Mouse (Mus musculus): ENCODE data around the gene Glis3. TPM values are rescaled to one million over a fixed set of nuclear protein-coding genes. Genes with fewer than 3 reads are reported as not detected.
A peak's percentile ranks its signal among the peaks of the same experiment; 100 is the strongest.

Gene Glis3
- polyA plus RNA-seq, 2 experiments = 0.08 to 0.14 TPM

- H3K9me3 ChIP-seq (ENCODE audit: control insufficient read depth, low read length) = no peaks in the 10 kb centered on the region
- no peak overlapping the region for H3K4me2 ChIP-seq (ENCODE audit: low read depth)
- 66% methylated on average over 6 of the region's 6 CpGs for WGBS (ENCODE audit: insufficient replicate concordance)
- ATAC-seq (ENCODE audit: insufficient read depth) (no peak), DNase-seq (ENCODE audit: low read depth in 3 of 3, low spot score in 3 of 3) (no peak)
- no peaks in the 10 kb centered on the region for H3K36me3 ChIP-seq (replicated peaks; ENCODE audit: control insufficient read depth, insufficient read depth, low read depth)
- no peak overlapping the region for H3K9ac ChIP-seq (replicated peaks)
- no peak overlapping the region for H3K4me3 ChIP-seq (ENCODE audit: insufficient read depth in 1 of 2, low read depth in 2 of 2, low read length in 2 of 2)
- no peaks in the 10 kb centered on the region for H3K4me1 ChIP-seq (replicated peaks; ENCODE audit: control insufficient read depth in 2 of 2, insufficient read depth in 2 of 2, low read length in 1 of 2)
- no peak overlapping the region for H3K27ac ChIP-seq
- TF ChIP-seq CTCF (IDR thresholded peaks at IDR 0.05; ENCODE audit: low read depth) (no peak), EP300 (IDR thresholded peaks at IDR 0.05; ENCODE audit: low read depth) (no peak)
- H3K27me3 ChIP-seq (ENCODE audit: control insufficient read depth, insufficient read depth, low read length) = peaks cover 16% of the 10 kb centered on the region
Observed at GRCm38 (mm10) chr19:28684347-28684746, 4.5 kb upstream of the Glis3 start.

DNA sequence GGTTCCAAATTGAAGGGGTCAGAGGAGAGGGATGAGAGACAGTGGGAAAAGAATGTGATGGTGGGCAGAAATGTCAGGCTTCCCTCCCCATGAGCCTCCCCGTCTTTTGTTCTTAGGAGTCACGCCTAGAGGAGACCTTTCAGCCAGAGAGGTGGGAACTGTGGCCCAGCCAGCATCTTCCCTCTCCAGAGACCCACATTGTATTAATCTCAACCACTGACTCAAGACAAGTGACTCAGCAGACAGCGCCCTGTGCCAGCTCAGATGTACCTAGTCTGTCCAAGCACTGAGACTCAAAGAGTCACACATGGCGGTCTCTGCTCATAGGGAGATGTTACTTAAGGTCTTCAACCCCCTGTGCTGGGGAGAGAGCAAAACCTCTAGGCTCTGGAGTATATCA is 3.5 kb upstream of the Glis3 start:
- WGBS (ENCODE audit: insufficient replicate concordance) = 67% methylated on average over 4 of the region's 4 CpGs

DNA sequence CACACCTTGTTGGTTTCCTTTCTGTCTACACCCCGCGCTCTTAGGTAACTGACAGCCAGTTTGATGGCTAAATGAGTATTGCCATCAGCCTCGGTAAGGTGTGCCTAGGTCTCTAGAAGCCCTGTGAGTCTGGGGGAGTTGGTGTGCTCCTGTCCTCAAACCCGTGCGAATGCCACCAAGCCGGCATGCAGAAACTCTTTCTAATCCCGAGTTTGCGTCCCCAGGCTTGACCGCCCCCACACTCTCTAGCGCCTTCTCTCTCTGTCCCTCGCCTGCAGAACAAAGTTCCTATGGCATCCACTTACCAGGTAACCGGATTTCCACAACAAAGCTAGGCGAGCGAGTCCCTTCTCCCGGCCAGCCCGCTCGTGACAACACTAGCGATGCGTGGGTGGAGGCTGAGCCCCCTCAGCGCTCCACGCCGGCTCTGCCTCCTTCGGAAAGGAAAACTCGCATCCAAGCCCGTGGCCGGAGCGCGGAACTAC is 544 bp downstream of the Glis3 start:
- Histone ChIP-seq H3K27ac (no peak overlapping the region), H3K4me3 (ENCODE audit: insufficient read depth in 1 of 2, low read depth in 2 of 2, low read length in 2 of 2) (peak overlapping the region; percentile 29 to 46), H3K9me3 (ENCODE audit: control insufficient read depth, low read length) (no peaks in the 10 kb centered on the region), H3K4me1 (replicated peaks; ENCODE audit: control insufficient read depth in 2 of 2, insufficient read depth in 2 of 2, low read length in 1 of 2) (no peaks in the 10 kb centered on the region), H3K27me3 (ENCODE audit: control insufficient read depth, insufficient read depth, low read length) (peaks cover 36% of the 10 kb centered on the region), H3K9ac (replicated peaks) (no peak overlapping the region), H3K36me3 (replicated peaks; ENCODE audit: control insufficient read depth, insufficient read depth, low read depth) (no peaks in the 10 kb centered on the region), H3K4me2 (ENCODE audit: low read depth) (peak overlapping the region; percentile 69)
- ATAC-seq (ENCODE audit: insufficient read depth) = no peak
- no peak for TF ChIP-seq EP300 (IDR thresholded peaks at IDR 0.05; ENCODE audit: low read depth)
- no peak for TF ChIP-seq CTCF (IDR thresholded peaks at IDR 0.05; ENCODE audit: low read depth)
- DNase-seq (ENCODE audit: low read depth in 3 of 3, low spot score in 3 of 3) = no peak
- under 1% methylated on average over 28 of the region's 28 CpGs for WGBS (ENCODE audit: insufficient replicate concordance)

More for the DNA sequence above, 3.5 kb upstream of the Glis3 start:
- Histone ChIP-seq H3K9me3 (ENCODE audit: control insufficient read depth, low read length) (no peaks in the 10 kb centered on the region), H3K27ac (no peak overlapping the region), H3K36me3 (replicated peaks; ENCODE audit: control insufficient read depth, insufficient read depth, low read depth) (no peaks in the 10 kb centered on the region), H3K4me1 (replicated peaks; ENCODE audit: control insufficient read depth in 2 of 2, insufficient read depth in 2 of 2, low read length in 1 of 2) (no peaks in the 10 kb centered on the region), H3K27me3 (ENCODE audit: control insufficient read depth, insufficient read depth, low read length) (peaks cover 26% of the 10 kb centered on the region), H3K4me3 (ENCODE audit: insufficient read depth in 1 of 2, low read depth in 2 of 2, low read length in 2 of 2) (no peak overlapping the region), H3K4me2 (ENCODE audit: low read depth) (no peak overlapping the region), H3K9ac (replicated peaks) (no peak overlapping the region)
- no peak for ATAC-seq (ENCODE audit: insufficient read depth)
- TF ChIP-seq EP300 (IDR thresholded peaks at IDR 0.05; ENCODE audit: low read depth) (no peak), CTCF (IDR thresholded peaks at IDR 0.05; ENCODE audit: low read depth) (no peak)
- DNase-seq (ENCODE audit: low read depth in 3 of 3, low spot score in 3 of 3) = no peak

GRCm38 (mm10) chr19:28678646-28679270 is 1.1 kb downstream of the Glis3 start:
- no peak overlapping the region for H3K27ac ChIP-seq
- H3K36me3 ChIP-seq (replicated peaks; ENCODE audit: control insufficient read depth, insufficient read depth, low read depth) = no peaks in the 10 kb centered on the region
- no peaks in the 10 kb centered on the region for H3K9me3 ChIP-seq (ENCODE audit: control insufficient read depth, low read length)
- TF ChIP-seq EP300 (IDR thresholded peaks at IDR 0.05; ENCODE audit: low read depth) = no peak
- TF ChIP-seq CTCF (IDR thresholded peaks at IDR 0.05; ENCODE audit: low read depth) = no peak
- 1% methylated on average over 30 of the region's 30 CpGs for WGBS (ENCODE audit: insufficient replicate concordance)
- H3K4me2 ChIP-seq (ENCODE audit: low read depth) = peak overlapping the region; percentile 69
- H3K27me3 ChIP-seq (ENCODE audit: control insufficient read depth, insufficient read depth, low read length) = peaks cover 36% of the 10 kb centered on the region
- no peak overlapping the region for H3K9ac ChIP-seq (replicated peaks)
- no peak for DNase-seq (ENCODE audit: low read depth in 3 of 3, low spot score in 3 of 3)
- ATAC-seq (ENCODE audit: insufficient read depth) = no peak
- peak overlapping the region; percentile 29 to 46 for H3K4me3 ChIP-seq (ENCODE audit: insufficient read depth in 1 of 2, low read depth in 2 of 2, low read length in 2 of 2)
- H3K4me1 ChIP-seq (replicated peaks; ENCODE audit: control insufficient read depth in 2 of 2, insufficient read depth in 2 of 2, low read length in 1 of 2) = no peaks in the 10 kb centered on the region

DNA sequence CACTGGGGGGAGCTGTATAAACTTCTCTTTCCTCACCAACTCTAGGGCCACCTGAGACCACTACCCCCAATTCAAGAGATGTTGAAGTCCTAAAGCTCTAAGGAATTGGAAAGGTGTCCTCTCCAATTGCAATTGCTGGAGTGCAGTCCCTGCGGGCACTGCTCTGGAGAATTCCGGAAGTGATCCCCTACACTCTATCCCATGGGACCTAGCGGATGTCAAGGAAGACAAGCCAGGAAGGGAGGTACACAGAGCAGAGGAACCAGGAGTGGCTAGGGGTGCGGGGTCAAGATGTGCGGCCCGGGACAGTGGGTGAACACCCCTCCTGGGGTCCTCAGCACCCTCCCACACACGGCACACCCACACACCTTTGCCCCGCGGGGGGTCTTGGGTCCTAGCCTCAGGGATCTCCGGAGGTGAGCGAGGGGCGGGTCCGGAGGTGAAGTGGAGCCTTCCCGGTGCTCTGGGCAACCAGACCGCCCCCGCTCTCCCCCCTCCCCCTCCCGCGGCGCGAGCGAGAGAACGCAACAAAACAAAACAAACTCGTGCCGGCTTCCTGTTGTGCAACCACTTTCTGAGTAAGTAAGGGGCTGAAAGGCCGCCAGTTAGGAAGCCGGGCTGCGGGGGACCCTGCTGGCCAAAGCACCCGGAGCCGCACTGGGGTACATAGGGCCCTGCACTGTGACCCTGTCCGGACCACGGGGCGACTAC is 2.0 kb downstream of the Glis3 start:
- DNase-seq (ENCODE audit: low read depth in 3 of 3, low spot score in 3 of 3) (no peak), ATAC-seq (ENCODE audit: insufficient read depth) (no peak)
- under 1% methylated on average over 31 of the region's 32 CpGs for WGBS (ENCODE audit: insufficient replicate concordance)
- peak overlapping the region; percentile 69 for H3K4me2 ChIP-seq (ENCODE audit: low read depth)
- no peak overlapping the region for H3K9ac ChIP-seq (replicated peaks)
- no peak overlapping the region for H3K27ac ChIP-seq
- H3K36me3 ChIP-seq (replicated peaks; ENCODE audit: control insufficient read depth, insufficient read depth, low read depth) = no peaks in the 10 kb centered on the region
- peaks cover 36% of the 10 kb centered on the region for H3K27me3 ChIP-seq (ENCODE audit: control insufficient read depth, insufficient read depth, low read length)
- no peaks in the 10 kb centered on the region for H3K4me1 ChIP-seq (replicated peaks; ENCODE audit: control insufficient read depth in 2 of 2, insufficient read depth in 2 of 2, low read length in 1 of 2)
- TF ChIP-seq CTCF (IDR thresholded peaks at IDR 0.05; ENCODE audit: low read depth) = no peak
- no peak for TF ChIP-seq EP300 (IDR thresholded peaks at IDR 0.05; ENCODE audit: low read depth)
- no peaks in the 10 kb centered on the region for H3K9me3 ChIP-seq (ENCODE audit: control insufficient read depth, low read length)
- H3K4me3 ChIP-seq (ENCODE audit: insufficient read depth in 1 of 2, low read depth in 2 of 2, low read length in 2 of 2) = peak overlapping the region; percentile 45 to 46

Measured in liver, embryonic 14.5 days (tissue).